In genomic region chr17:87478569-87478968, GRCm38 (mm10) we compare ENCODE assay signal across 9 mouse cellular contexts. TPM values are rescaled to one million over a fixed set of nuclear protein-coding genes. Genes with fewer than 3 reads are reported as not detected.
A peak's percentile ranks its signal among the peaks of the same experiment; 100 is the strongest.
DNase-seq lines count a peak whose midpoint lies in the region; ATAC-seq and TF ChIP-seq lines count a peak whose summit lies in the region.
"Had no signal": no experiment of that assay in that cellular context is flagged by ENCODE, and none has a peak within 500 bp of the region (broad histone marks: within the 10 kb centered on the region; RNA-seq: fewer than 3 reads in every experiment).

No protein-coding gene starts in this region.

- no peaks in the 10 kb centered on the region for H3K9me3 ChIP-seq in limb, embryonic 14.5 days (ENCODE audit: control insufficient read depth, low read length)

- no peak for TF ChIP-seq POLR2A in limb, embryonic 14.5 days (IDR thresholded peaks at IDR 0.05; ENCODE audit: borderline replicate concordance, extremely low read depth, insufficient read depth, insufficient read length)

- no peak overlapping the region for H3K9ac ChIP-seq in limb, embryonic 14.5 days (ENCODE audit: low read depth, low read length, severe bottlenecking)

- DNase-seq in kidney, postnatal 14 days: peak; percentile 17
- DNase-seq in kidney, postnatal 10 days: no peak
- DNase-seq in brain, adult 2 months (ENCODE audit: low read depth, low spot score): peak; percentile 90
- peak; percentile 83 to 86 for DNase-seq in cerebellum, postnatal 14 days
- peak; percentile 41 for DNase-seq in limb, embryonic 14.5 days (ENCODE audit: low spot score)
- no peak for DNase-seq in thymus, postnatal 10 days (ENCODE audit: low spot score in 2 of 2)
- no peak for DNase-seq in spleen, postnatal 36 days (ENCODE audit: low spot score in 2 of 2)
- no peak for DNase-seq in testis, postnatal 14 days (ENCODE audit: low spot score)

- no peaks in the 10 kb centered on the region for H3K36me3 ChIP-seq in limb, embryonic 14.5 days (ENCODE audit: control insufficient read depth, insufficient read depth, low read length)

- peaks cover 15% of the 10 kb centered on the region for H3K4me1 ChIP-seq in limb, embryonic 14.5 days (ENCODE audit: control insufficient read depth, insufficient read depth, low read length)

- WGBS in limb, embryonic 14.5 days: 56% methylated on average over 9 of the region's 9 CpGs

- H3K27me3 ChIP-seq in limb, embryonic 14.5 days (ENCODE audit: control insufficient read depth, insufficient read depth, low read length): no peaks in the 10 kb centered on the region

- no peak overlapping the region for H3K4me2 ChIP-seq in limb, embryonic 14.5 days (replicated peaks; ENCODE audit: low read depth, low read length, severe bottlenecking)

- H3K4me3 ChIP-seq in limb, embryonic 14.5 days (replicated peaks; ENCODE audit: low read length): no peak overlapping the region

- no peak for ATAC-seq in limb, embryonic 14.5 days (ENCODE audit: low FRiP score, low read depth)

- H3K27ac ChIP-seq in limb, embryonic 14.5 days (replicated peaks; ENCODE audit: low read depth, low read length): no peak overlapping the region

RNA-seq across cellular contexts. Expression of gene Calm2, which starts 31.8 kb away (rescaled TPM):
- 385 and 537 TPM in 2 replicates for polyA plus RNA-seq in limb, embryonic 14.5 days (2012; rRNA removed)
- polyA plus RNA-seq in limb, embryonic 14.5 days (2014; fragmentation: Nextera tagmentation; extraction: Ambion mirVana): 933 and 956 TPM in 2 replicates

RNA-seq across cellular contexts. Expression of gene Stpg4, which starts 51.0 kb away (rescaled TPM):
- not detected in 2 replicates for polyA plus RNA-seq in limb, embryonic 14.5 days (2012; rRNA removed)
- polyA plus RNA-seq in limb, embryonic 14.5 days (2014; fragmentation: Nextera tagmentation; extraction: Ambion mirVana): not detected in 2 replicates
- polyA plus RNA-seq: stomach, embryonic 16.5 days had no signal

Comparison
In these comparisons a context has a peak if more than half of its experiments do, and no peak if none do; other contexts are left out.
1. DNase-seq: peak in kidney, postnatal 14 days (single experiment), brain, adult 2 months (single experiment), cerebellum, postnatal 14 days (2 of 2) and limb, embryonic 14.5 days (single experiment); none in kidney, postnatal 10 days (single experiment), thymus, postnatal 10 days (0 of 2), spleen, postnatal 36 days (0 of 2) and testis, postnatal 14 days (single experiment).